Mouse (Mus musculus): ENCODE results near the gene Gm45799. TPM values are rescaled to one million over a fixed set of nuclear protein-coding genes. Genes with fewer than 3 reads are reported as not detected.

The Gm45799 gene
- polyA plus RNA-seq, 1 experiment from 2014 or later, result 24.9 TPM

Other genes starting within 250 kb of the Gm45799 start
- gene Fam160a2, start 240.5 kb upstream of the Gm45799 start, polyA plus RNA-seq (2015; fragmentation: Nextera tagmentation; extraction: Ambion mirVana), result 39.3 and 41.4 TPM in 2 replicates
- gene Cnga4, start 236.0 kb upstream of the Gm45799 start, polyA plus RNA-seq (2015; fragmentation: Nextera tagmentation; extraction: Ambion mirVana), result not detected in 2 replicates
- gene Cckbr, start 214.8 kb upstream of the Gm45799 start, polyA plus RNA-seq (2015; fragmentation: Nextera tagmentation; extraction: Ambion mirVana), result 0.26 and 0.60 TPM in 2 replicates
- 90.2 and 97.1 TPM in 2 replicates for gene Cavin3, start 158.3 kb upstream of the Gm45799 start, polyA plus RNA-seq (2015; fragmentation: Nextera tagmentation; extraction: Ambion mirVana)
- 47.8 and 50.3 TPM in 2 replicates for gene Smpd1, start 86.2 kb upstream of the Gm45799 start, polyA plus RNA-seq (2015; fragmentation: Nextera tagmentation; extraction: Ambion mirVana)
- 46.3 and 48.0 TPM in 2 replicates for gene Apbb1, start 58.9 kb upstream of the Gm45799 start, polyA plus RNA-seq (2015; fragmentation: Nextera tagmentation; extraction: Ambion mirVana)
- 1.0 and 4.6 TPM in 2 replicates for gene Hpx, start 40.4 kb upstream of the Gm45799 start, polyA plus RNA-seq (2015; fragmentation: Nextera tagmentation; extraction: Ambion mirVana)
- gene Trim3, start 7.0 kb upstream of the Gm45799 start, polyA plus RNA-seq (2015; fragmentation: Nextera tagmentation; extraction: Ambion mirVana), result 61.8 and 67.0 TPM in 2 replicates
- 181 and 208 TPM in 2 replicates for gene Timm10b, start 496 bp upstream of the Gm45799 start, polyA plus RNA-seq (2015; fragmentation: Nextera tagmentation; extraction: Ambion mirVana)
- gene Arfip2, start 136 bp upstream of the Gm45799 start, polyA plus RNA-seq (2015; fragmentation: Nextera tagmentation; extraction: Ambion mirVana), result 78.0 and 81.5 TPM in 2 replicates
- 0.55 and 1.4 TPM in 2 replicates for gene Dnhd1, start 10.3 kb downstream of the Gm45799 start, polyA plus RNA-seq (2015; fragmentation: Nextera tagmentation; extraction: Ambion mirVana)
- gene Ilk, start 96.0 kb downstream of the Gm45799 start, polyA plus RNA-seq (2015; fragmentation: Nextera tagmentation; extraction: Ambion mirVana), result 413 and 414 TPM in 2 replicates
- gene Rrp8, start 96.8 kb downstream of the Gm45799 start, polyA plus RNA-seq (2015; fragmentation: Nextera tagmentation; extraction: Ambion mirVana), result 31.1 and 41.7 TPM in 2 replicates
- 101 and 105 TPM in 2 replicates for gene Taf10, start 103.8 kb downstream of the Gm45799 start, polyA plus RNA-seq (2015; fragmentation: Nextera tagmentation; extraction: Ambion mirVana)
- gene Tpp1, start 111.7 kb downstream of the Gm45799 start, polyA plus RNA-seq (2015; fragmentation: Nextera tagmentation; extraction: Ambion mirVana), result 96.4 and 102 TPM in 2 replicates
- gene Dchs1, start 147.1 kb downstream of the Gm45799 start, polyA plus RNA-seq (2015; fragmentation: Nextera tagmentation; extraction: Ambion mirVana), result 7.1 and 7.2 TPM in 2 replicates
- 344 and 345 TPM in 2 replicates for gene Mrpl17, start 170.5 kb downstream of the Gm45799 start, polyA plus RNA-seq (2015; fragmentation: Nextera tagmentation; extraction: Ambion mirVana)

Data from lung, embryonic 16.5 days (tissue).